Mouse (Mus musculus): ENCODE data around the gene Wnk4.
"Not testable (repeated sequence)": the region's sequence is repeated elsewhere in the genome, so short reads cannot be mapped to it uniquely, and the experiment has no call there.

Gene Wnk4

DNA sequence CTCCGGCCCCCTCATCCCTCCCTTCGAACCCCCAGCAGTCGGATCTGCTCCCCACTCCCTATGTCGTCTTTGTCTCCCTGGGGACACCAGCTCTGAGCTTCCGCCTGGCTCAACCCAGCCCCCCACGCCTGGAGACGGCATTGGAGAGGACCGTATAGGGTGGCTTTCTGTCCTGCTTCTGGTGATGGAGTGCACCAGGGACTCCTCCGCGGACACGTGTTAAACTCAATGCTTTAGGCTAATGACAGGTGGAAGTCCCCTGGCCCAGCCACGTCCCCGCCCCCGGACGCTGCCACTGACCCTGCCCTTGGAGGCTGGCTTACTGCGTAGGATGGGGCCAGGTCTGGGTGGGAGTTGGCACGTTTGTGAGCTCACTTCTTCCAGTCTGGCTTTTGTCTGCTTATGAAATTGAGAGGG is 56.1 kb downstream of the Wnk4 start:
- DNase-seq (ENCODE audit: low spot score in 2 of 2): no peak

DNA sequence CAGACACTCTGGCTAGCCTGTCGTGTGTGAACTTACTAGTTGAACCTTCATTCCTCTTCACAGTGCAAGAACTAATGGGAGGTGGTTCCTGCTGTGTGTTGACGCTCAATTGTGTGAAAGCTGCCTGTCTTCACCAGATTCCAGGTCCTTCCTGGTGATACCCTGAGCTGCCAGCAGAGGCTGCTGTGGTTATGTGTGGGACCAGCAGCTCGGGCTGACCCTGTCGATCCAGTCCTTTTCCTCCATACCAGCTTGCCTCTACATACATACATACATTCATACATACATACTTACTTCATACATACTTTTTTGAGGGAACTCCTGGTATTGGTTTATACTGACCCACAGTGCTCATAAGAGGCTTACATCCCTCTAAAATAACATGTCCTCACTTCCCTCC is 63.2 kb downstream of the Wnk4 start:
- peak in 1 of 2 experiments; percentile 69 for DNase-seq (ENCODE audit: low spot score in 2 of 2)

DNA sequence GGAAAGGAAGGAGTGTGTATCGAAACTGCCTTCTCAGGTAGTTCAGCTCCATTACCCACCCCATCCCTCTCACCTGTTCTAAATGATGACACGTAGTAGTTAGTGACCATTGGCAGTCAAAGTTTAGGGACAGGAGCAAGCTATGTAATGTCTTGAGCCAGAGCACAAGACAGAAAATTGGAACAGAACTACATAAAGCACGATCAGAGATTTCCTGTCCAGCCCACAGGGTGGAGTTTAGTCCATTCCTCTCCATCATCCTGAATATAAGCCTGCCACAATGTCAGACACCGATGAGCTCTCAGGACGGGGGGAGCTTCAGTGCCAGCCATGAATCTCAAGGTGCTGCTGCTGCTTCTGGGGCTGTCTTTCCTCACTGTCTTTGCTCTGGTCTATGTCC is 64.4 kb downstream of the Wnk4 start, which contains the start of gene Aoc2:
Gene Aoc2, plus strand, starts transcription at position 301 of the 400 bp plus-strand sequence.
- no peak for DNase-seq (ENCODE audit: low spot score in 2 of 2)

DNA sequence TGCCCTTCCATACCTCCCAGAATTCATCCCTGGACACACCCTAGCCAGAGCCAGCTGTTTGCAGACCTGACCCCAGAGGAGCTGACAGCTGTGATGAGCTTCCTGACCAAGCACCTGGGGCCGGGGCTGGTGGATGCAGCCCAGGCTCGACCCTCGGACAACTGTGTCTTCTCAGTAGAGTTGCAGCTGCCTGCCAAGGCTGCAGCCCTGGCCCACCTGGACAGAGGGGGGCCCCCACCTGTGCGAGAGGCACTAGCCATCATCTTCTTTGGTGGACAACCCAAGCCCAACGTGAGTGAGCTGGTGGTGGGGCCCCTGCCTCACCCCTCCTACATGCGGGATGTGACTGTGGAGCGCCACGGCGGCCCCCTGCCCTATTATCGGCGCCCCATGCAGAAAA is 64.8 kb downstream of the Wnk4 start:
- DNase-seq (ENCODE audit: low spot score in 2 of 2): not testable (repeated sequence)

DNA sequence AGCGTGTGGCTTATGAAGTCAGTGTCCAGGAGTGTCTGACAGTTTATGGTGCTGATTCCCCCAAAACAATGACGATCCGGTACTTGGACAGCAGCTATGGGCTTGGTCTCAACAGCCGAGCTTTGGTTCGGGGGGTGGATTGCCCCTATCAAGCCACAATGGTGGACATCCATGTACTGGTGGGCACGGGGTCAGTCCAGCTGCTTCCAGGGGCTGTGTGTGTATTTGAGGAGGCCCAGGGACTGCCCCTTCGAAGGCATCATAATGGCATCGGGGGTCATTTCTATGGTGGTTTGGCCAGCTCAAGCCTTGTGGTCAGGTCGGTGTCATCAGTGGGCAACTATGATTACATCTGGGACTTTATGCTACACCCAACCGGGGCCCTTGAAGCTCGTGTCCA is 65.8 kb downstream of the Wnk4 start:
- no peak for DNase-seq (ENCODE audit: low spot score in 2 of 2)

Measured in left cerebral cortex, adult 9 months (tissue).